25 mouse cellular contexts compared by ENCODE assay signal in genomic region chr19:60560497-60560896, GRCm38 (mm10).
"Had no signal": no experiment of that assay in that cellular context is flagged by ENCODE, and none has a peak within 500 bp of the region (broad histone marks: within the 10 kb centered on the region; RNA-seq: fewer than 3 reads in every experiment).

No protein-coding gene starts in this region.

- H3K27ac ChIP-seq: heart, adult 2 months; heart, embryonic 13.5 days; heart, embryonic 15.5 days; hindbrain, embryonic 10.5 days; hindbrain, embryonic 12.5 days; hindbrain, embryonic 14.5 days; intestine, embryonic 15.5 days; layer of hippocampus, adult 2 months; left cerebral cortex, adult 2 months; limb, embryonic 10.5 days; limb, embryonic 12.5 days had no signal

- ATAC-seq: hindbrain, embryonic 16.5 days; inflammation-experienced regulatory T-cells, adult 6 months; intestine, embryonic 15.5 days; intestine, postnatal 0 days had no signal

- H3K4me3 ChIP-seq: heart, adult 2 months; heart, embryonic 13.5 days; heart, embryonic 15.5 days; hindbrain, embryonic 10.5 days; hindbrain, embryonic 12.5 days; intestine, embryonic 15.5 days; layer of hippocampus, adult 2 months; left cerebral cortex, adult 2 months; limb, embryonic 10.5 days; limb, embryonic 12.5 days had no signal

- H3K9ac ChIP-seq: heart, embryonic 13.5 days; heart, embryonic 15.5 days; hindbrain, embryonic 12.5 days; hindbrain, embryonic 14.5 days; intestine, embryonic 15.5 days; limb, embryonic 12.5 days had no signal

- H3K9me3 ChIP-seq: heart, embryonic 13.5 days; heart, embryonic 15.5 days; hindbrain, embryonic 10.5 days; hindbrain, embryonic 12.5 days; intestine, embryonic 15.5 days; limb, embryonic 10.5 days; limb, embryonic 12.5 days had no signal

- H3K27me3 ChIP-seq: heart, embryonic 13.5 days; heart, embryonic 15.5 days; hindbrain, embryonic 12.5 days; intestine, embryonic 15.5 days; limb, embryonic 12.5 days had no signal

- H3K4me1 ChIP-seq: heart, embryonic 13.5 days; hindbrain, embryonic 10.5 days; hindbrain, embryonic 12.5 days; intestine, embryonic 15.5 days; limb, embryonic 10.5 days; limb, embryonic 12.5 days had no signal

- H3K4me2 ChIP-seq: heart, embryonic 11.5 days; heart, embryonic 13.5 days; heart, embryonic 15.5 days; hindbrain, embryonic 12.5 days; hindbrain, embryonic 14.5 days; intestine, embryonic 15.5 days; limb, embryonic 12.5 days had no signal

- DNase-seq: gastrocnemius, postnatal 14 days; gastrocnemius, postnatal 36 days; heart, adult 11 months; heart, adult 2 months; heart, postnatal 14 days; heart, postnatal 4 days; kidney, adult 18-20 months; kidney, adult 8-10 months; kidney, postnatal 10 days; kidney, postnatal 25 days; kidney, postnatal 4 days had no signal
